Mouse (Mus musculus): ENCODE results near the gene Pglyrp1. TPM values are rescaled to one million over a fixed set of nuclear protein-coding genes. Genes with fewer than 3 reads are reported as not detected.
A peak's percentile ranks its signal among the peaks of the same experiment; 100 is the strongest.

Gene Pglyrp1
- polyA plus RNA-seq, 1 experiment from 2014 or later, result 0.26 TPM

DNA sequence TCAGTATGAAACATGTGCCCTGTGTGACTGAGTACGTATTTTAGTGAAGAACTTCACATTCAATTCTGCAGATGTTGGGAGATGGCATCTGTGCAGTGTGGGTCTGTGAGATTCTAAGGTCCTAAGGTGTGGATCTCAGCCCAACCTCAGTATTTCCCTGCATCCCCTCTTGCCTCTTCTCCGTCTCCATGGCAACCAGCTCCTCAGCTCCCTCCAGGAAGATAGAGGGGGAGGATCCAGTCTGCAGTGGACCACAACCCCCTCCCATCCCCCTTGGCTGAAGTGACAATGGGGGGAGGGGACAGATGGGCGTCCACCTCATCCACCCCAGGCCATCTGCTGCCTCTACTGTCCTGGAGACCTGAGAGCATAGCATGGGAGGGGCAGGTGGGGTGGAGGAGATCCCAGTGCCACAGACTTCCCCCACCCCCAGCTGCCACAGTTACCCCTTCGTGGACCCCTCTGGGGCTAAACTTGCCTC is 52.6 kb downstream of the Pglyrp1 start:
- peaks cover 69% of the 10 kb centered on the region for H3K27me3 ChIP-seq (ENCODE audit: insufficient read depth, poor library complexity, severe bottlenecking)
- no peak overlapping the region for H3K27ac ChIP-seq
- WGBS, result 28% methylated on average over 4 of the region's 4 CpGs
- no peaks in the 10 kb centered on the region for H3K36me3 ChIP-seq
- H3K9me3 ChIP-seq, result no peaks in the 10 kb centered on the region
- H3K4me3 ChIP-seq, result no peak overlapping the region
- H3K4me1 ChIP-seq, result peaks cover 22% of the 10 kb centered on the region
- DNase-seq (ENCODE audit: low spot score), result no peak

DNA sequence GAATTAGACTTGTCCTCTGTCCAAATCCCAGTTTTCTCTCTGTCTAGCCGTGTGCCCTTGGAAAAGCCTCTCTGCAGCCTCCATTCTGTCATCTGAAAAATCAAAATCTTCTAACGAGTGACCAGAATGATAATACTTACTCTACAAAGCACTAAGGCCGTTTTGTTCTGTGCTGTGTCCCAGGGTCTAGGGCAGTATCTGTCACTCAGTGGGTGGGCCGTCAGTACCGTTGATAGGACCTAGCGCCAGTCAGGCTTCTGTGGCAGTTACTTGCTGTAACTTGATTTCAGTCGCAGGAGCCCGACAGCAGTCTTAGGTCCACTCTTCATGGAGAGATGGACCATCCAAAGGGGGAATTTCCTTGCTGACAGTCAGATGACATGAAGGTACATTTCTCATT is 53.2 kb downstream of the Pglyrp1 start:
- no peak overlapping the region for H3K4me3 ChIP-seq
- peaks cover 73% of the 10 kb centered on the region for H3K27me3 ChIP-seq (ENCODE audit: insufficient read depth, poor library complexity, severe bottlenecking)
- no peaks in the 10 kb centered on the region for H3K9me3 ChIP-seq
- no peaks in the 10 kb centered on the region for H3K36me3 ChIP-seq
- peaks cover 22% of the 10 kb centered on the region for H3K4me1 ChIP-seq
- no peak overlapping the region for H3K27ac ChIP-seq
- no peak for DNase-seq (ENCODE audit: low spot score)
- WGBS, result 12% methylated on average over 8 of the region's 8 CpGs

DNA sequence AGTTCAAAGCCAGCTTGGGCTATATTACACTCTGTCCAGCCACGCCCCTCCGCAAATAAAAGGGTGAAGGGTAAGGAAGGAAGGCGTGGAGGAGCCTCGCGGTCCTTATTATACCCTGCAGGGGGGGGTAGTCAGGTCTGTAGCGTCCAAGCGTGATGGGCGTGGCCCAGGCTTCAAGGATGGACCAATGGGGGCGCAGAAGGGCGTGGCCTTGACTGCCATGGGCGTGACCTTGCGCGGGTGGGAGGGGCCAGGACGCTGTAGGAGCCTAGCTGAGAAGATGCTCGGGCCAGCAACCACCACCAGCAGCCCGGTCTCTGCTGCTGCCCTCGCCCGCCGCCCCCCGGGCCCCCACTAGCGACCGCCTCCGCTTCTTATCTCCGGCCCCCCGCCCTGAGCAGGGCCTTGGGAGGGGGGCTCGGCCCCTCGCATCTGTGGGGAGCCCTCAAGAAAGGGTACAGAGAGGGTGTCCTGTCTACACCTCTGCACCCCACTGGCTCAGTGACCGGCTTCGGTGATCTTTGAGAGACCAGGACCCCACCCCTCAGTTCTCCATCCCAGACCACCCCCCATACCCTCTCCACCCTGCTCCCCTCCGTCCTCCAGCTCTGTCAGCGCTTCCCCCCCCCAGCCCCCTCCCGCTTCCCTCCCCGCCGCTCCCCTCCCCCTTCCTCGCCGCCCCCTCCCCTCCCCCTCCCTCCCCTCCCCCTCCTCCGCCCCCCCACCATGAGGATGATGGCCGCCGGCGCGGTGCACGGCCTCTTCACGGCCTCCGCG is 54.2 kb downstream of the Pglyrp1 start, which contains the start of gene Nova2:
TSS of gene Nova2 (plus strand) at position 727 of the 777 bp plus-strand sequence.
- 0% methylated on average over 32 of the region's 45 CpGs for WGBS
- H3K9me3 ChIP-seq, result no peaks in the 10 kb centered on the region
- H3K27ac ChIP-seq, result peak within 1 kb of the TSS; percentile 82
- H3K27me3 ChIP-seq (ENCODE audit: insufficient read depth, poor library complexity, severe bottlenecking), result peaks cover 73% of the 10 kb centered on the region
- peak; percentile 96 for DNase-seq (ENCODE audit: low spot score)
- peak within 1 kb of the TSS; percentile 73 for H3K4me3 ChIP-seq
- H3K36me3 ChIP-seq, result no peaks in the 10 kb centered on the region
- H3K4me1 ChIP-seq, result peaks cover 22% of the 10 kb centered on the region

DNA sequence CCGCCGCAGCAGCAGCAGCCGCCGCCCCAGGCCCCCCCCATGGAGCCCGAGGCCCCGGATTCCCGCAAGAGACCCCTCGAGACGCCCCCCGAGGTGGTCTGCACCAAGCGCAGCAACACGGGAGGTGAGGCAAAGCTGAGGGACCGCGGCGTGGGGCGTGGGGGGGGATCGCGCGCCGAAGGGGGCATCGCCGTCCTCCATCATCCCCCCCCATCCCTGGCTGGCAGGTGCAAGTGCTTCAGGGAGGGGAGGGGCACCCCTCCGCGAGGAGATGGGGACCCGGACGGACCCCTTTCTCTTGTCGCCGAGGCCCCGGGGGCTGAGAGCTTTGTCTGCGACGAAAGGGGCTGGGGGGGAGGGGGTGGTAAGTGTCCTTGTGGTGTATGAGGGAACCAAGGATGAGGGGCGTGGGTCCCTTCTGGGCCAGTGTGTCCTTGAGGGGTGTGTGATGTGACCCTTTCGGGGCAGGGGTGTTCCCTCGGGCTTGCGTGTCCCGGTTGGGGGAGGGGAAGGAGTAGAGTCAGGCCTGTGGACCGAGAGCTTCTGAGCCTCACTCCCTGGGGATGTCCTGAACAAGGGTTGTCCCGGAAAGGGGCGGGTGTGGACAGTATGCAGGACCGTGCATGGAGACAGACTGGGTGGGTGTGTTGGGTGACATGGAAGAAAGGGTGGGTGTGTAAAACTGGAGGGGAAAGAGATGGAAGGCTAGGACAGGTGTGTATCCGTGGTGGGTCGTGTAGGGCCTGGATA is 55.1 kb downstream of the Pglyrp1 start:
- H3K36me3 ChIP-seq, result no peaks in the 10 kb centered on the region
- DNase-seq (ENCODE audit: low spot score), result no peak
- H3K27me3 ChIP-seq (ENCODE audit: insufficient read depth, poor library complexity, severe bottlenecking), result peaks cover 73% of the 10 kb centered on the region
- 3% methylated on average over 42 of the region's 42 CpGs for whole genome bisulfite sequencing
- peak overlapping the region; percentile 82 for H3K27ac ChIP-seq
- H3K9me3 ChIP-seq, result no peaks in the 10 kb centered on the region
- H3K4me1 ChIP-seq, result peaks cover 20% of the 10 kb centered on the region
- peak overlapping the region; percentile 73 for H3K4me3 ChIP-seq

DNA sequence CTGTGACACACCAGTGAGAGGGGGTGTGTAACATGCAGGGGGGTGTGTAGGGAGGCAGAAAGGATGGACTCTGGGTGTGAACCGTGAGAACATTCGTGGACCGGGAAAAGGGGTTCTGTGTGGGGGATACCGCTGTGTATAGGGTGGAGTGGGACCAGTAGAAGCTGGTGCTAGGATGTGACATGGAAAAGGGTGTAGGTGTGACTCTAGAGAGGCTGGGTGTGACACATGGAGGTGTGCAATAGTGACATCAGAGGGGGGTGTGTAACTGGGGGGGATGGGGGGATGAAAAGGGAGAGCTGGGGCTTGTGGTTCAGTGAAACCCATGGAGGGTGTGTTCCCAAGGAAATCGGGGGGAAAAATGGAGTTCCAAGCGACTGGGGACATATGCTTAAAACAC is 55.8 kb downstream of the Pglyrp1 start:
- peaks cover 70% of the 10 kb centered on the region for H3K27me3 ChIP-seq (ENCODE audit: insufficient read depth, poor library complexity, severe bottlenecking)
- H3K4me3 ChIP-seq, result peak overlapping the region; percentile 73
- no peak for DNase-seq (ENCODE audit: low spot score)
- no peaks in the 10 kb centered on the region for H3K36me3 ChIP-seq
- 44% methylated on average over 6 of the region's 6 CpGs for WGBS
- H3K4me1 ChIP-seq, result peaks cover 16% of the 10 kb centered on the region
- H3K27ac ChIP-seq, result no peak overlapping the region
- H3K9me3 ChIP-seq, result no peaks in the 10 kb centered on the region

DNA sequence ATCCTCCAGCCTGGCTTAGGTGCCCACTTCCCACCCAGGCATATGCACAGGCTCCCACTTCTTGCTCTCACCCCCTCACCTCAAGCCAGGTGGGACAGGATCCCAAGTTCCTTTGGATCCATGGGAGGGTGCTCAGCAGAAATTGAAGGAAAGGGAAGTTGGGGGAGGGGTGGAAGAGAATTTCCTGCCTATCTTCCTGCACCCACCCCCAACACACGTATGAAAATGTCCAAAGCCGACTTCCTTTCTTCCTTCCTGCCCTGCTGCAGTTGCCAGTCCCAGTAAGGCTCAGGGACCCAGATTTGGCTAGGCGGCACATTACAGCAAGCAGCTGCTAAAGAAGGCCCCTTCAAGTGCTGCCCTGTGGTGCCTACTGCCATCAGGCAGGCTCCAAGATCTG is 56.6 kb downstream of the Pglyrp1 start:
- H3K27ac ChIP-seq, result no peak overlapping the region
- no peak overlapping the region for H3K4me3 ChIP-seq

More for the DNA sequence above, 56.6 kb downstream of the Pglyrp1 start:
- Histone ChIP-seq H3K4me1 (peaks cover 16% of the 10 kb centered on the region), H3K36me3 (no peaks in the 10 kb centered on the region), H3K27me3 (ENCODE audit: insufficient read depth, poor library complexity, severe bottlenecking) (peaks cover 62% of the 10 kb centered on the region), H3K9me3 (no peaks in the 10 kb centered on the region)
- WGBS, result 25% methylated on average over 3 of the region's 3 CpGs
- DNase-seq (ENCODE audit: low spot score), result no peak

Other genes with a start within 250 kb of the Pglyrp1 start
- gene Psg21, start 214.6 kb upstream of the Pglyrp1 start, polyA plus RNA-seq (2016; fragmentation: Nextera tagmentation; extraction: Ambion mirVana), result not detected in 2 replicates
- gene Psg20, start 185.1 kb upstream of the Pglyrp1 start, polyA plus RNA-seq (2016; fragmentation: Nextera tagmentation; extraction: Ambion mirVana), result not detected in 2 replicates
- not detected in 2 replicates for gene Psg22, start 153.2 kb upstream of the Pglyrp1 start, polyA plus RNA-seq (2016; fragmentation: Nextera tagmentation; extraction: Ambion mirVana)
- gene Psg19, start 72.8 kb upstream of the Pglyrp1 start, polyA plus RNA-seq (2016; fragmentation: Nextera tagmentation; extraction: Ambion mirVana), result not detected in 2 replicates
- not detected in 2 replicates for gene Psg17, start 49.7 kb upstream of the Pglyrp1 start, polyA plus RNA-seq (2016; fragmentation: Nextera tagmentation; extraction: Ambion mirVana)
- 0.04 and 0.21 TPM in 2 replicates for gene Mill2, start 31.4 kb upstream of the Pglyrp1 start, polyA plus RNA-seq (2016; fragmentation: Nextera tagmentation; extraction: Ambion mirVana)
- 26.9 and 29.4 TPM in 2 replicates for gene Ccdc61, start 39.1 kb downstream of the Pglyrp1 start, polyA plus RNA-seq (2016; fragmentation: Nextera tagmentation; extraction: Ambion mirVana)
- 0.53 and 0.57 TPM in 2 replicates for gene Nova2, start 54.6 kb downstream of the Pglyrp1 start, polyA plus RNA-seq (2016; fragmentation: Nextera tagmentation; extraction: Ambion mirVana)
- gene Nanos2, start 116.1 kb downstream of the Pglyrp1 start, polyA plus RNA-seq (2016; fragmentation: Nextera tagmentation; extraction: Ambion mirVana), result not detected in 2 replicates
- 2.1 and 3.3 TPM in 2 replicates for gene Mypop, start 119.9 kb downstream of the Pglyrp1 start, polyA plus RNA-seq (2016; fragmentation: Nextera tagmentation; extraction: Ambion mirVana)
- 14.9 and 27.0 TPM in 2 replicates for gene Irf2bp1, start 132.7 kb downstream of the Pglyrp1 start, polyA plus RNA-seq (2016; fragmentation: Nextera tagmentation; extraction: Ambion mirVana)
- 0.36 and 8.6 TPM in 2 replicates for gene Foxa3, start 152.2 kb downstream of the Pglyrp1 start, polyA plus RNA-seq (2016; fragmentation: Nextera tagmentation; extraction: Ambion mirVana)
- 34.0 and 44.5 TPM in 2 replicates for gene Sympk, start 153.0 kb downstream of the Pglyrp1 start, polyA plus RNA-seq (2016; fragmentation: Nextera tagmentation; extraction: Ambion mirVana)
- not detected in 2 replicates for gene Rsph6a, start 183.4 kb downstream of the Pglyrp1 start, polyA plus RNA-seq (2016; fragmentation: Nextera tagmentation; extraction: Ambion mirVana)
- 14.8 and 18.0 TPM in 2 replicates for gene Dmwd, start 204.9 kb downstream of the Pglyrp1 start, polyA plus RNA-seq (2016; fragmentation: Nextera tagmentation; extraction: Ambion mirVana)
- gene Dmpk, start 212.5 kb downstream of the Pglyrp1 start, polyA plus RNA-seq (2016; fragmentation: Nextera tagmentation; extraction: Ambion mirVana), result 16.9 and 17.7 TPM in 2 replicates
- gene Six5, start 223.3 kb downstream of the Pglyrp1 start, polyA plus RNA-seq (2016; fragmentation: Nextera tagmentation; extraction: Ambion mirVana), result 5.7 and 6.1 TPM in 2 replicates
- gene Gm4969, start 247.0 kb downstream of the Pglyrp1 start, polyA plus RNA-seq (2016; fragmentation: Nextera tagmentation; extraction: Ambion mirVana), result 1.7 and 2.1 TPM in 2 replicates
- 12.2 and 13.1 TPM in 2 replicates for gene Fbxo46, start 248.5 kb downstream of the Pglyrp1 start, polyA plus RNA-seq (2016; fragmentation: Nextera tagmentation; extraction: Ambion mirVana)

Measured in heart, embryonic 10.5 days (tissue).